Mouse (Mus musculus) neutrophil, adult 5-6 weeks (primary cell): ENCODE data around the gene Parg. TPM values are rescaled to one million over a fixed set of nuclear protein-coding genes. Genes with fewer than 3 reads are reported as not detected.
"Not testable (repeated sequence)": the region's sequence is repeated elsewhere in the genome, so short reads cannot be mapped to it uniquely, and the experiment has no call there.

ENCODE experiments used
- ATAC-seq: fragments of 151-379, 151-347 bp; 2 replicates; pipeline ENCODE4 v1.8.0; 2017; ENCODE audit warnings: mild to moderate bottlenecking, moderate TSS enrichment; ENCODE audit not compliant: insufficient number of reproducible peaks, poor library complexity, low FRiP score, severe bottlenecking; ENCODE audit errors: extremely low read depth
- total RNA-seq: library from RNA; stranded (forward); fragments of 200-1000 nt; gene quantifications from 2 replicates; pipeline ENCODE4 v1.2.3, GENCODE M21; 2017

Gene Parg
- total RNA-seq, 1 experiment from 2014 or later = 108 TPM

GRCm38 (mm10) chr14:32175310-32175709 is 26.4 kb upstream of the Parg start:
- ATAC-seq = no peak

GRCm38 (mm10) chr14:32176590-32176989 is 25.2 kb upstream of the Parg start:
- ATAC-seq = not testable (repeated sequence)

DNA sequence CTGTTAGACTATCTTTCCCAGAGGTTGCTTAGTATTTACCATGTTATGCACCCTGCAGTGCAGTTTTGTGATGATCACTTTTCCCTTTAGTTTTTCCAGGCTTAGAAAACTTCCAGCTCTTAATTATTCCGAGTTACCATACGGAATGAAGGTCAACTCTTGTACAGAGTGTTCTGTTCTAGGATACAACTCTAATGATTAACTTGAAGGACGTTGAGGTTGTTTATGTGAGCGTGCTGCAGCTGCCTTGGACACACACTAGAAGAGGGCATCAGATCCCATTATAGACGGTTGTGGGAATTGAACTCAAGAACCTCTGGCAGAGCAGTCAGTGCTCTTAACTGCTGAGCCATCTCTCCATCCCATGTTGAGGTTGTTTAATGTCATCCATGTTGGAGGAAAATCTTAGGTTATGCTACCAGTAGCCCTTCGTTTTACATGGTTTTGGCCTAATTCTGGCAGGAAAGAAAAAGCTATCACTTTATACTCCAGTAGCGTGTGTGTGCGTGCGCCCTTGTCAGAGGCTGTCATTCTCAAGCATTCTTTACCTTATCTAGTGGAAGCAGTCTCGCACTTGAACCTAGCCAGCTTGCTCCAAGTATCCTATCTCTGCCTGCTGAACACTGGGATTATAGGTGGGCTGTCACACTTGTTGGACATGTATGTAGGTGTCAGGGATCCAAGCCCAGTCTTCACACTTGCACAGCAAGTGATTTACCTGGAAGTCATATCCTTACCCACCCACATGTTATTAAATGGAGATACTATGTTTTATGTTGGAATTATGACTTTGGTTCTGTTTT is 22.2 kb upstream of the Parg start:
- ATAC-seq = no peak

- no peak for ATAC-seq
These were observed 20.9 kb upstream of the Parg start for GRCm38 (mm10) chr14:32180861-32181260.

DNA sequence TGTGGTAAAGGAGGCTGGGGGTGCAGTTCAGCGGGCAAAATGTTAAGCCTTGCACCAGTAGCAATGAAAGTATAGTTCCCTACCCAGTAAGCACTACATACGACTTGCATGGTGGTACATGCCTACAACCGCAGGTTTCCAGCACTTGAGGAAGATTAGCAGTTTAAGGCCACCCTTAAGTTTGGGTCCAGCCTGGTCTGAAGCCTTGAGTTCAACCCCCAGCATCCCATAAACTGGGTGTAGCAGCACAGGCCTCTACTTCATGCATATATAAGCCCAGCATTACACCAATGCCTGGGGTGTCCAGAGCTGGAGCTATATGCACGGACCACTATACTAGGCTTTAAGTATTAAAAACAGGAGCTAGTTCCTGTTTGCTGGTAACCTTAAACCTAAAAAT is 17.9 kb upstream of the Parg start:
- ATAC-seq = no peak

DNA sequence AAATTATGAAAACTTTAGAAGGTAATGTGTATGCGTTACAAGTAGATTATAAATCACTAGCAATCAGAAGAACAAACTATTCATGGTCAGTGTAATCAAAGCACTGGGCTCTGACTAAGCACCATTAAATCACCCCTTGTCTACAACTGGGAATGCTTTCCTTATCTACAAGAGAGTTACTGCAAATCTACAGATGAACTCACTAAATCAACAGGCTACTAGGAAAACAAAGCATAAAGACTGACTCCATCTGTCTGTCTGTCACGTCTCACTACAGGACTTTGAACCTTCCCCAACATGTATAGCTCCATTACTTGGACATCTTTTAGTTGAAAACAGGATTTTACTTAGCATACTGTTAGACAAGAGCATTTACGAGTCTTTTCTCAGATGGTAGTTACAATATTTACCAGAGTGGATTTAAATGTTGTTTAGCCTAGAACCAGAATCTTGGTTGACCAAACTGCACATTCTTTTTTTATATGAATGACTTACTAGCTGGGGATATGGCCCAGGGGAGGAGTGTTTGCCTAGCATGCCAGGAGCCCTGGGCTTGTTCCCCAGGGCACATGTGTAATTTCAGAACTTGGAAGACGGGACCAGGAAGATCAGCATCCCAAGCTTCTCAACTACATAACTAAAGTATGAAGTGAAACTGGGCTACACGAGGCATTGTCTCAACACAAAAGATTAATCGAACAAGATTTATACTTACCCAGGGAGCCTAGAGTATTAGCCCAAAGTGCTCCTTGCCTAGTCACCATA is 10.9 kb upstream of the Parg start:
- no peak for ATAC-seq

DNA sequence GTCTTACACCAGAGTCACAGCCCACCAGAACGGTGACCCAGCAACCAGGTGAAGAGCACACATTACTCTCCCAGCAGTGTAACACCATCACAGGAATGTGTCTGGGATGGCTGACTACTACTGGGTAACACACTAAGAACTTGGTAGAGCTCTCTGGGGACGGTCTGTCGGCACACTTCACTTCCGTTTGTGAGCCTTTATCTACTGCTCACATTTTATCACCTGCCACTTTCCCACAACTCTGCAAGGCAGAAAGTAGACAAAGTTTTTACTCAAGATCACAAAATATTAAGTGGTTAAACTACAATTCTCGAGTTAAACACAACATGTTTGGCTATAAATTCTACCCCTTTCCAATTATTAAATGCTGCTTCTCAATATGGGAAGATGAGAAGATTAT is 9.8 kb upstream of the Parg start:
- no peak for ATAC-seq

GRCm38 (mm10) chr14:32192437-32192836 is 9.3 kb upstream of the Parg start:
- ATAC-seq = peak; percentile 76

GRCm38 (mm10) chr14:32193557-32193956 is 8.2 kb upstream of the Parg start:
- not testable (repeated sequence) for ATAC-seq

- no peak for ATAC-seq
These were observed 395 bp upstream of the Parg start for GRCm38 (mm10) chr14:32201354-32201753.

DNA sequence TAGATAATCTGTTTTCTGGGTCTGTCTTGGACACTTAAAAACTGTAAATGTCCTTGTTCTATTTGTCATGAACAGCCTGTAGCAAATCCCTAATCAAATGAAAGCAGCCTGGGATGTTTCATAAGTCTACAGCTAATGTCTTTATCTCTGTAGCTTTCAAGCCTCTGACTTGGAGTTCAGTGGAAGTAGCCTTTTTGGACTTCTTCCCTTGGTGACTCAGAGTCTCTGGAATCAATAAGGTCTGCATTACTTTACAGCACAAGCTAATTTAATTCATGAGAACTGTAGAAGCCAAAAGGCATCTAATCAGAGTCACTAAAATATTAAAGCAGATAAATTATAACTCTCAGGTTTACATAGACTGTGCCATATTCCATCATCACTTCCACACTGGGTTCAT is 24.9 kb downstream of the Parg start:
- ATAC-seq = no peak

DNA sequence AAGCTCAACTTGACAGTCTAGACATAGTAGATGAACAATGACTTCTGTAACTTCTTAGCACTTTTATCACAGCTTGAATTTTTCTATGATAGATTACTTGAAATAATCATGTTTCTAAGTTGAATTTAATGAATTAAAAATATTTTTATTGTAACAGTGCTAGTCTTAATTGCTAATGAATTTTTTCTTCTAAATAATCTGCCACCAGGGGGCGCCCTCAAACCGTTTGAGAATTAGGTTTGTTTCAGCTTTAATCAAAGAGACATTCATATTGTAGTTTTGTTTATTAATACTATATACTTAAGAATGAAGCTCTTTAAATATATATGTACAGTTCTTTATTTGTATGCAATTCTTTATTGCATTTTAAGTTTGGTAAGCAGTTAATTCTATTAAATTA is 27.2 kb downstream of the Parg start:
- ATAC-seq = no peak

DNA sequence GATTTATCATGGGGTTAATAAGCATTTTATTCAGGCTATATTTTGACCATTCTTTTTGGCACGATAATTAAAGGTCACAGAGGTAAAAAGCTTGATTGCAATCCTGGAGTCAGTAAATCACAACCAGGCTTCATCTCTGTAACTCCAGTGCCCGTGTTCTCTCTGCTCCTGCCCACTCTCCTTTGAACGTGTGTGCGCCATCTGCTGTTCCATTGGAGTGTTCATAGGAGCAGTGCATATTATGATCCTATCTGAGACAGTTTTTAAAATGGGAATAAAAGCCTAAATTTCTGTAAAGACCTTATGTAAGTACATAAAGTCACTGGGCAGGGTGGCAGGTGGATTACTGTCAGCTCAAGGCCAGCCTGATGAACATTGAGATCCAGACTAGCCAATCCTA is 40.7 kb downstream of the Parg start:
- no peak for ATAC-seq

DNA sequence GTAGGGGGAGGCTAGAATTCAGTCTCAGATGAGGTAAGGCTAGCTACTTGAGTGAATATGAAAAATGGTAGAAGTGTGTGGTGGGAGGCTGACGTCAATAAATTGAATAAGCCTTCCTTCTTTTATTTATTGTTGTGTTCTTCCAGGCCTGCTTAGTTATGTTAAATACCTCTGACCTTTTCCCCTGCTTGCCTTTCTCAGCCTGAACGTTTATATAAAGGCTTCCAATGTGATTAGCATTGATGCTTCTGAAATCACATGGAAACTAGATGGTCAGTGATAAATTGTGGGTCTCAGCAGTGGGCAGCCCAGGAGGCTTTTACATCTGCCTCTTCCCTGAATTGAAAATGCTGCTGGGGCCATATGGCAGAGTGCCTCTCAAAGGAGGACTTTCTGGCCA is 44.3 kb downstream of the Parg start:
- no peak for ATAC-seq

- no peak for ATAC-seq
These were observed 47.9 kb downstream of the Parg start for GRCm38 (mm10) chr14:32249616-32250015.

DNA sequence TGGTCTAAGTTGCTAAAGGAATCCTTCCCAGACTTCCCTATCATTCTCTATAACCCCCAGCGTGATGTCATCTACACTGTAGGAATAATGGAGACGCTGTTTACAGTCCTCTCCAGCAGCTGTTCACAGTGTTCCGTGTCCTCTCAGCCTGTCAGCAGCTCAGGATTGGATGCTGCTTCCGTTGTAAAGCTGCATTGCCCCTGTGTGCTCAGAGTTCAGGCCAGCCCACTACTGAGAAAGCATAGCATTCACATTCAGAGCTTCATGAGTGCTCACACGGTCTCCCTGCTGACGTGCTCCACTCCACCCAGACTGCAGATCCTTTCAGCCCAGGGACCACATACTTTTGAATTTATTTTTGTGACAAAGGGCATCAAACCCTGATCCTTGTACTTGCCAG is 59.1 kb downstream of the Parg start:
- no peak for ATAC-seq

GRCm38 (mm10) chr14:32261741-32262140 is 60.0 kb downstream of the Parg start:
- ATAC-seq = no peak

GRCm38 (mm10) chr14:32268999-32269398 is 67.2 kb downstream of the Parg start:
- ATAC-seq = no peak

GRCm38 (mm10) chr14:32269589-32269988 is 67.8 kb downstream of the Parg start:
- no peak for ATAC-seq

DNA sequence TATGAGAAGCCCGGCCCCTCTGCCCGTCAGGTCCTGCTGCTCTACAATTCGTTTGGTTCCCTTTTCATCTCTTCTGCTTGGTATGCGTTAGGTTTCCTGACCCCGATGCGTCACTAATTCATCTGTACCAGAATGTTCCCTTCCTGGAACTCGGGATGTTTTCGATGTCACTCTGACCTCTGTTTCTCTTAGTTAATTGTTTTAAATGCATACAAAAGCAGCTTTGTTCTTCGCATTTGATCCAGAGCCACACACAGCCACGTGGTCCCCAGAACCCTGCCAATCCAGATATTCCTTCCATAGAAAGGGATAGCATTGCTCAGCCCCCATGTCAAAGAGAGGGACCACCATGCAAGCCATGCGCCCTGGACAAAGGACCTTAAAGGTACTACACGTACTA is 99.9 kb downstream of the Parg start:
- no peak for ATAC-seq
